Mouse (Mus musculus) small intestine, adult 2 months (tissue): ENCODE results near the gene Tsc2. TPM values are rescaled to one million over a fixed set of nuclear protein-coding genes. Genes with fewer than 3 reads are reported as not detected.

ENCODE experiments used
- H3K27ac ChIP-seq: fragments of 200-500 bp; 2 replicates; pipeline ENCODE4 v1.5.1; 2012; ENCODE audit warnings: low read depth, low read length, control low read depth, inconsistent platforms; ENCODE audit not compliant: insufficient read depth
- H3K27me3 ChIP-seq: fragments of 200-500 bp; 2 replicates; pipeline ENCODE4 v1.6.1; 2012; ENCODE audit warnings: mild to moderate bottlenecking, moderate library complexity, low read length, inconsistent platforms; ENCODE audit not compliant: control insufficient read depth, insufficient read depth
- H3K36me3 ChIP-seq: fragments of 200-500 bp; 2 replicates; pipeline ENCODE4 v1.6.1; 2012; ENCODE audit warnings: mild to moderate bottlenecking, low read length, control low read depth, inconsistent platforms; ENCODE audit not compliant: control insufficient read depth, insufficient read depth
- H3K4me1 ChIP-seq: fragments of 200-500 bp; 2 replicates; pipeline ENCODE4 v1.6.1; 2012; ENCODE audit warnings: low read length, inconsistent platforms, mixed read lengths; ENCODE audit not compliant: control insufficient read depth, insufficient read depth, insufficient read length
- H3K4me3 ChIP-seq: fragments of 200-500 bp; 2 replicates; pipeline ENCODE4 v1.5.1; 2012; ENCODE audit warnings: low read depth, mild to moderate bottlenecking, control low read depth, inconsistent platforms, low read length, moderate library complexity
- CTCF ChIP-seq: fragments of 200-500 bp; IDR thresholded peaks from 2 replicates; pipeline ENCODE4 v1.5.1; 2012; ENCODE audit warnings: low read depth, mild to moderate bottlenecking, control low read depth, inconsistent platforms, low read length, moderate library complexity, mixed read lengths; ENCODE audit not compliant: insufficient replicate concordance, insufficient read length; ENCODE audit errors: extremely low read depth
- POLR2A ChIP-seq: fragments of 200-500 bp; IDR thresholded peaks from 2 replicates; pipeline ENCODE4 v1.6.1; 2012; ENCODE audit warnings: low read depth, mild to moderate bottlenecking, control low read depth, inconsistent platforms, low read length, moderate library complexity
- WGBS: fragments of 180-500 bp; shearing (Covaris S2); methylation state at CpG from one replicate; pipeline ENCODE4 v1.1.7; 2018; 5-methylcytosine and 5-hydroxymethylcytosine counted together
- polyA plus RNA-seq: library from polyadenylated mRNA; depleted of rRNA; stranded (reverse); fragments of >200 nt; gene quantifications from 2 replicates; pipeline ENCODE4 v1.2.3, GENCODE M21; 2012; rRNA removed

Gene Tsc2
- polyA plus RNA-seq, result 52.8 and 83.5 TPM in 2 replicates

DNA sequence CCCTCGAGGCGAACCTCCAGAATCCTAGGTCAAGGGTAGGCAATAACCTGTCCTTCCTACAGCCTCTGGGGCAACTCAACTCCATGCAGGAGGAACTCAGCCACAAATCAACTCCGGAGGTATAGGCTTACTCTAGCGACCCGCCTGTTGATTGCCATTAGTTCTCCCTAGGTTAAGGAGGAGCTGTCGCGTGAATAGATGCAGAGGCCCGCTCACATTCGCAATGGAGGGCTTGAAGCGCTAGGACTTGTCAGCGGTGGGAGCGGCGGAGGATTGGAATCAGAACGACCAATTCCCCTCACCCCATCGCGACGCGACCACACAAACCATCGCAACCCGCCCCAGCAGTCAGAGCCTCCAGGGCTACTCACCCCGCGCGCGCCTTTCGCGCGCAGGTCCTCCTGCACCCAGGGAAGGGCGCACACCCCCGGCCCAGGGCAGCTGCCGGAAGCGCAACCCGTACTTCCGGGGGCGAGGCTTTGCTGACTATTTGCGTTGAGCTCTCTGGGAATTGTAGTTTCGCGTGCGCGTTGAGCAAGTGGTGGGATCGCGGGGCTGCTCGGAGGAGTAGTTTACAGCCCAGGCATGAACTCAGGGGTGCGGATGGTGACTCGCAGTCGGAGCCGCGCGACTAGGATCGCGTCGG, at the start of gene Tsc2, which contains the start of gene Nthl1:
TSS of gene Tsc2 (minus strand) at position 464 of the 646 bp plus-strand sequence.
TSS of gene Nthl1 (plus strand) at position 514 of the 646 bp plus-strand sequence.
- Histone ChIP-seq H3K4me1 (peaks cover 6% of the 10 kb centered on the region), H3K36me3 (peaks cover 11% of the 10 kb centered on the region), H3K4me3 (peak within 1 kb of the TSS; percentile 74), H3K27me3 (no peaks in the 10 kb centered on the region), H3K27ac (peak within 1 kb of the TSS; percentile 72)
- WGBS, result under 1% methylated on average over 51 of the region's 51 CpGs
- TF ChIP-seq CTCF (no peak), POLR2A (peak; percentile 54)

DNA sequence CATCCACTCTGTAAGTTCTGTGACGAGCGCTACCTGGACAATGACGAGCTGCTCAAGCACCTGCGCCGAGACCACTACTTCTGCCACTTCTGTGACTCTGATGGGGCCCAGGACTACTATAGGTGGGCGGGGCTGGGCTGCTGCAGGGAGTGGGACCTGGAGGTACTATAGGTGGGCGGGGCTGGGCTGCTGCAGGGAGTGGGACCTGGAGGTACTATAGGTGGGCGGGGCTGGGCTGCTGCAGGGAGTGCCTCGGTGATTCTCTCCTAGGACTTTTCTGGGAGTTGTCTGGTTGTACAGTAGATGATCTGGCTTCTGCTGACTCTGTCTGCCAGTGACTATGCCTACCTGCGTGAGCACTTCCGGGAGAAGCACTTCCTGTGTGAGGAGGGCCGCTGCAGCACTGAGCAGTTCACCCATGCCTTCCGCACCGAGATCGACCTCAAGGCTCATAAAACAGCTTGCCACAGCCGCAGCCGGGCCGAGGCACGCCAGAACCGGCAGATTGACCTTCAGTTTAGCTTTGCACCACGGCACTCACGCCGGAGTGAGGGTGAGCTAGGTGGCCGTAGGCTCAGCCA, 45.2 kb upstream of the Tsc2 start:
- H3K27ac ChIP-seq, result peak overlapping the region; percentile 47
- no peaks in the 10 kb centered on the region for H3K27me3 ChIP-seq
- no peak for TF ChIP-seq CTCF
- TF ChIP-seq POLR2A, result no peak
- peaks cover 54% of the 10 kb centered on the region for H3K36me3 ChIP-seq
- no peak overlapping the region for H3K4me3 ChIP-seq
- peaks cover 4% of the 10 kb centered on the region for H3K4me1 ChIP-seq
- WGBS, result 69% methylated on average over 24 of the region's 24 CpGs

DNA sequence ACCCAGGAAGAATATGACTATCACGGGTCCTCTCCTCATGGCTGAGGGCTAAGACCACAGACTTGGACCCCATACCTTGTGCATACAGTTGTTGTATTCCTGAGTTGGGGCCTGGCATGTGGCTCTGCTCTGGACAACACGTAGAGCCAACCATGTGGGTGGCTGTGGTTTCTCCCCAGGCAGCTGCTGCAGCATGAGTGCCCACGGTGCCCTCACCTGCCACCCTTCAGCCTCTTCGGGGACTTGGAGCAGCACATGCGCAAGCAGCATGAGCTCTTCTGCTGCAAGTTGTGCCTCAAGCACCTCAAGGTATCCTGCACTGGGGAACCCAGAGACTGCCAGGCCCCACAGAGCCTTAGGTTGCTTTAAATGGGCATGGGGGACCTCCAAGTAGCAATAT, 44.4 kb upstream of the Tsc2 start:
- TF ChIP-seq POLR2A (no peak), CTCF (no peak)
- WGBS, result 94% methylated on average over 5 of the region's 5 CpGs
- Histone ChIP-seq H3K4me1 (peaks cover 9% of the 10 kb centered on the region), H3K27me3 (no peaks in the 10 kb centered on the region), H3K27ac (no peak overlapping the region), H3K4me3 (no peak overlapping the region), H3K36me3 (peaks cover 48% of the 10 kb centered on the region)

DNA sequence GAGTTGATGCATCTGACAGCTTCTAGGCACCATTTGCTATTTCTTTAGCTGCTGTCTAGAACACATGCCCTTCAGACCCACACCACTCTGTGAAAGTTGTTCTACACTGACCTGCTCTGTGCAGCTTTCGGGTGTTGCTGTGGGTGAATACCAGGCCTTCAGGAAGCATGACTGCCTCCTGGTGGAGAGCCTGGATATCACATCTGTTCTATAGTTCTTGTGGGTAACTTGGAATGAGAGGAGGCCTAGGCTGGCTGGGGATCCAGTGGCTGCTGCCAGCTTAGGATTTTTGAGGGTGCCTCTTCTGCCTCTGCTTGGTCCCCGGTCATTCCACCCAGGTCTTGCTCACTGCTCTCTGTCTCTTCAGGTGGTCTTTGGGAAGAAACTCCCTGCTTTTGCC, 43.8 kb upstream of the Tsc2 start:
- H3K36me3 ChIP-seq, result peaks cover 43% of the 10 kb centered on the region
- TF ChIP-seq POLR2A (no peak; the same call in 1 of the 2 replicates), CTCF (peak; percentile 84; the same call in 1 of the 2 replicates)
- H3K4me3 ChIP-seq, result no peak overlapping the region

DNA sequence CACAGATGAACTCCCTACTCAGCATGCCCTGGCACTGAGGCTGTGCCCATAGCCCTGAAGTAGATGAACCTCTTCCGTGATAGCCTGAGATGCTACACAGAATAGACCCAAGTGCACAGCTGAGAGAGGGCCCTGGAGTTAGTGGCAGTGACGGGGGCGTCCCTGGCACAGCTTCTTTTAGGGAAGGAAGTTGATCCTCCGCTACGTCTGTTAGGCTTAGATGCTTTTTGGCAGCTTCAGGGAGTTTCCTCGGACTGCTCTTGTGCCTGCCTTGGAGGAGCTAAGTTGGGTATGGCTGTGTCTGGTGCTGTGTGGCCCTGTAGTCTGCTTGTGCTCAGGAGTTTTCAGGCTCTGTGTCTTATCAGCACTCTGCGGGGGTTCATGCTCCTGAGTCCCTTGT, 41.8 kb upstream of the Tsc2 start:
- no peak overlapping the region for H3K27ac ChIP-seq
- 73% methylated on average over 7 of the region's 7 CpGs for WGBS
- no peak for TF ChIP-seq CTCF

More for the DNA sequence above, 43.8 kb upstream of the Tsc2 start:
- H3K27ac ChIP-seq, result no peak overlapping the region
- WGBS, result 64% methylated on average over 2 of the region's 2 CpGs
- peaks cover 14% of the 10 kb centered on the region for H3K4me1 ChIP-seq
- no peaks in the 10 kb centered on the region for H3K27me3 ChIP-seq

DNA sequence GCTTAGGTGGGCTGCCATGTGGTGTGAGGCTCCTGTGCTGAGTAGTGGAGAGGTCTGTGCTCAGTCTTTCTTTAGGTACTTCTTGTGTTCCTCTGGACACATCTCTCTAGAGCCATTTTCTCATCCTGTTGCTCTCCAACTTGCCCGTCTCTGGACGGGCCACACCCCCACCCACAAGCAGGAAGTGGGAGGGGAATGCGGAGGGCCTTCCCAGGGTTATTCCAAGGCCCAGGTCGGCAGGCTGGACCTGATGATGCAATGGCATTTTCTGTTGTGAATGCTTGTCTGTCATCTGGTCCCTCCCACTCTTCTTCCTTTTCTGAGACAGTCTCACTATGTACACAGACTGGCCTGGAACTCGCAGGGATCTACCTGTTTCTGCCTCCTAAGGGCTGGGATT, 39.7 kb upstream of the Tsc2 start:
- peak overlapping the region; percentile 35 for H3K27ac ChIP-seq
- peaks cover 7% of the 10 kb centered on the region for H3K36me3 ChIP-seq
- TF ChIP-seq CTCF (no peak), POLR2A (no peak; the same call in 1 of the 2 replicates)
- WGBS, result 5% methylated on average over 5 of the region's 5 CpGs
- H3K27me3 ChIP-seq, result no peaks in the 10 kb centered on the region
- H3K4me1 ChIP-seq, result peaks cover 15% of the 10 kb centered on the region; the same call in 1 of the 2 replicates
- H3K4me3 ChIP-seq, result peak overlapping the region; percentile 22; the same call in 1 of the 2 replicates

More for the DNA sequence above, 41.8 kb upstream of the Tsc2 start:
- Histone ChIP-seq H3K36me3 (peaks cover 25% of the 10 kb centered on the region), H3K4me1 (peaks cover 18% of the 10 kb centered on the region), H3K27me3 (no peaks in the 10 kb centered on the region), H3K4me3 (no peak overlapping the region)

DNA sequence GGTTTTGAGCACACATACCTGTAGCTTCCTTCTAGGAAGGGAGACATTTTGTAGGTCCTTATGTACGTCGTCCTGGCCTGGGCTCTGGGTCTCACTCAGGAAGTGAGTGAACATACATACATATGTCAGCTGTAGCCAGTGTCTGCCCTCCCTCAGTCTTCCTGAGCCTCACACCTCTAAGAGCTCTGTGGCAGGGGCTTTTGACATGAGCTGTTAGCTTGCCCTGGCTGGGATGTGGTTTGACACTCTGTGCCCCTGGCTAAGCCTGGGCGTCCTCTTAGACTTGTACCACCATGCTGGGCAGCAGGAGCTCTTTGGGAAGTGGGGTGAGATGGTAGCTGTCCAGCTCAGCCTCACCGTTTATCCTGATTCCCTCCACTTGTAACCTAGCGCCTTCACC, 38.9 kb upstream of the Tsc2 start:
- Histone ChIP-seq H3K4me1 (peaks cover 15% of the 10 kb centered on the region; the same call in 1 of the 2 replicates), H3K4me3 (no peak overlapping the region), H3K36me3 (no peaks in the 10 kb centered on the region), H3K27me3 (no peaks in the 10 kb centered on the region), H3K27ac (peak overlapping the region; percentile 7; the same call in 1 of the 2 replicates)
- no peak for TF ChIP-seq CTCF
- no peak for TF ChIP-seq POLR2A
- 44% methylated on average over 5 of the region's 5 CpGs for WGBS
